Mouse (Mus musculus) bone marrow macrophage, adult 2 months (primary cell): ENCODE measurements around the gene AW011738. TPM values are rescaled to one million over a fixed set of nuclear protein-coding genes. Genes with fewer than 3 reads are reported as not detected.

Experiments used
- H3K27ac ChIP-seq: 2 replicates; pipeline ENCODE4 v1.5.1; 2012; ENCODE audit warnings: low read depth, low read length; ENCODE audit not compliant: insufficient read depth
- H3K4me1 ChIP-seq: 2 replicates; pipeline ENCODE4 v1.6.1; 2012; ENCODE audit warnings: low read length; ENCODE audit not compliant: control insufficient read depth, insufficient read depth
- H3K4me3 ChIP-seq: 2 replicates; pipeline ENCODE4 v1.5.1; 2012; ENCODE audit warnings: mild to moderate bottlenecking, low read length, moderate library complexity; ENCODE audit not compliant: insufficient read depth
- CTCF ChIP-seq: IDR thresholded peaks from 2 replicates; pipeline ENCODE4 v1.5.1; 2012; ENCODE audit warnings: low read depth, mild to moderate bottlenecking, low read length, moderate library complexity
- POLR2A ChIP-seq: IDR thresholded peaks from 2 replicates; pipeline ENCODE4 v1.6.1; 2012; ENCODE audit warnings: mild to moderate bottlenecking, low read depth, low read length, borderline replicate concordance
- polyA plus RNA-seq: library from polyadenylated mRNA; stranded (reverse); fragments of >200 nt; gene quantifications from 2 replicates; pipeline ENCODE4 v1.2.4, GENCODE M21; 2012; ENCODE audit not compliant: missing spikeins, insufficient read depth, insufficient read length

The AW011738 gene
- polyA plus RNA-seq, 1 experiment = 1.2 TPM

- H3K27ac ChIP-seq = no peak overlapping the region
- no peak for TF ChIP-seq POLR2A
- TF ChIP-seq CTCF = no peak
- peaks cover 12% of the 10 kb centered on the region for H3K4me1 ChIP-seq
- peak overlapping the region; percentile 58 for H3K4me3 ChIP-seq
Observed at GRCm38 (mm10) chr4:156197829-156198205, 5.3 kb upstream of the AW011738 start.

DNA sequence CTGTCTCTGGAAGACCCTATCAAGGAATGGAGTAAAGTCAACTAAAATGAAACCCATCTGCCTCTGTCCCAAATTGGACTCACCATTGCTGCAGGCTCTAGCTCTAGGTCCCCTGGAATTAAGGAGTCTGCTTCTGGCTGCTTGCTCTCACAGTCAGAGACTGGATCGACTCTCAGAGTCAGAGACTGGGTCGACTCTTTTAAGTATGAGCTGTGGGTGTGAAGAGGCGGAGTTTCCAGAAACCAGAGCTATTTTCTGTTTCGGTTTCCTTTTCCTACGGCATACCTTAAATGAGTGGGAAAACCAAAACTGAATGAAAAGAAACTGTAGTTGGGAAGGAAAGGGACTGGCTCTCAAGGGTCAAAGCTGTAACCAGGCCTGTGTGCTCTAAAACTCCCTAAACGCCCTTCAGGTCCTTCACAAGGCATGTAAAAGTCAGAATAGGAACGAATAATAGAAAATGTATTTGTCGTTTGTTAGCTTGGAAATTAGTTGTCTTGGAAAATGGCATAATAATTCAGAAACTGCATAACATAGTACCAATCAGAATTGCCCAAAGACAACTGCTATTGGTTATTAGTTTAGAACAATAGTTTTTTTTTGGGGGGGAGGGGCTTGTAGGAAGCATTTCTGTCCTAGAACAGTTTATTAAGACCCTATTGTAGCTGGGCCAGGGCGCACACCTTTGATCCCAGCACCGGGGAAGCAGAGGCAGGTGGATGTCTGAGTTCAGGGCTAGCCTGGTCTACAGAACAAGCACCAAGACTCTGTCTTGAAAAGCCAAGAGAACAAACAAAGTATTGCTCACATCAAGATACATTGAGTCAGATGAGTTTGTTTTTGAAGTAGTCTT is 2.3 kb upstream of the AW011738 start, which contains the start of gene Isg15:
Gene Isg15, minus strand, starts transcription at position 196 of the 853 bp plus-strand sequence.
- Histone ChIP-seq H3K4me1 (peaks cover 12% of the 10 kb centered on the region), H3K27ac (peak within 1 kb of the TSS; percentile 33; the same call in 1 of the 2 replicates), H3K4me3 (peak within 1 kb of the TSS; percentile 50)
- no peak for TF ChIP-seq CTCF
- no peak for TF ChIP-seq POLR2A

DNA sequence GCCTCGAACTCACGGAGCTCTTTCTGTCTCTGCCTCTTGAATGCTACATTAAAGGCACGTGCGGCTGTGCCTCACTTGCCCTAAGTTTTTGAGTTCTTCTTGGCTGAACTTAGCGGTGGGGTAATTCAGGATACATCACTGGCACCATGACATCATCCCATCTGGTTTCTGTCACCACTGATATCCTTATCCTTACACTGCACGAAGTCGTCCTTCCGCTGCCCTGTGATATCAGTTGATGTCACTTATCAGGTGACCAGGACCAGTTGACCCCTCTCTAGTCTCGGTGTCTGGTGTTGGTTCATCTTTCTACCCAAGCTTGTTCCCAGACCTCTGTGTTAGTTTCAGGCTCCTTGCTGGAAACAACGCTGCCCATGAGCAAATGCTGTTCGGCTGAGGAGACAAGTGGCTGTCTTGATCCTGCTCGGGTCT is 626 bp upstream of the AW011738 start:
- peak overlapping the region; percentile 34 for H3K4me3 ChIP-seq
- peaks cover 8% of the 10 kb centered on the region for H3K4me1 ChIP-seq
- H3K27ac ChIP-seq = no peak overlapping the region
- TF ChIP-seq POLR2A = no peak
- no peak for TF ChIP-seq CTCF

DNA sequence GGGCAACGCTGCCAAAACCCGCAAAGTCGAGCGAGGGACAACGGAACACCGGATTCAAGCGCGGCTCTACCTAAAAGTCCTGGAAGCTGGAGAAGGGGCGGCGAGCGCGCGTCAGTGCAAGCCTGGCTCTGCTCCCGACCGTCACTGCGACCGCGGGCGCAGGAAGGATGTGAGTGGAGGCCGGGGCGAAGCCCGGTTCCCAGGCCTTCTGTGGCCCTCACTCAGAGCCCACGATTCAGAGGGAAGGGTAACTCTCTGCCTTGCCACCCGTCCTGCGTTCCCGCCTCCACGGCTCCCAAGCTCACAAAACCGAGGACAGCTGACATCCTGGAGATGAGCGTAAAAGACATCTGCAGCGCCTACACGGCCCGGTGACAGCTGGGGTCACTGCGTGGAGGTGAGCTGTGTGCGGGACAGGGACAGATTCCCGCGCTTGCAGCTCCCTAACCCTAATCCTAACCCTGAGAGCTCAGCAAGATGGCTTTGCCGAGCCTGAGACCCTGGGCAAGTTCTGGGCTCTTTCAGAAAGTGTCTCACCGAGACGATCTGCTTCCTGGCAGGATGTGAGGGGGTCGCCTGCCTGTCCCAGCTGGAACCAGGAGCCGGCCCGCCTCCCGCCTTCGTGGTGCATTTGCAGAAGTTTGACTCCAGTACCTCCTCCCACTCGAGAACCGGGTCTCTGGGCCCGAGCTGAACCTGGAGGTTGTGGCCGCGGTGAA is 468 bp downstream of the AW011738 start:
- peaks cover 6% of the 10 kb centered on the region for H3K4me1 ChIP-seq
- TF ChIP-seq POLR2A = no peak
- no peak for TF ChIP-seq CTCF
- H3K27ac ChIP-seq = no peak overlapping the region
- H3K4me3 ChIP-seq = peak overlapping the region; percentile 68

DNA sequence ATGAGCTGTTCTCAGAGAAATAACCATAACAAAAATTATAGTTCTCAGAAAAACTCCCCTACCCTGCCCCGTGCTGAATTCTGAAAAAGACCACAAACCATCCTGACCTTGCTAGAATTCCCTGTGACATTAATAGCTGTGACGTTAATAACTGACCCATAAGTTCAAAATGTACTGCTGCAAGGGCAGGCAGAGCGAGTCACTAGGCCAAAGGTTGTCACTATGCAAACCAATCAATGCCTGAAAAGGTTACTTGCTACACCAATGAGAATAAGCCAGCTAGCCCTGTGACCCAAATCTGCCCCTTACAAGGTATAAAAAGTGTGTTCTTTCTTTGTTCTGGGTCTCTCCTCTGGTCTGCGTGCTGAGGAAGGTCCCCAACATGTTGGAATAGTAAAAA is 5.8 kb downstream of the AW011738 start:
- Histone ChIP-seq H3K4me3 (no peak overlapping the region), H3K27ac (no peak overlapping the region), H3K4me1 (peaks cover 8% of the 10 kb centered on the region)
- no peak for TF ChIP-seq CTCF
- no peak for TF ChIP-seq POLR2A

DNA sequence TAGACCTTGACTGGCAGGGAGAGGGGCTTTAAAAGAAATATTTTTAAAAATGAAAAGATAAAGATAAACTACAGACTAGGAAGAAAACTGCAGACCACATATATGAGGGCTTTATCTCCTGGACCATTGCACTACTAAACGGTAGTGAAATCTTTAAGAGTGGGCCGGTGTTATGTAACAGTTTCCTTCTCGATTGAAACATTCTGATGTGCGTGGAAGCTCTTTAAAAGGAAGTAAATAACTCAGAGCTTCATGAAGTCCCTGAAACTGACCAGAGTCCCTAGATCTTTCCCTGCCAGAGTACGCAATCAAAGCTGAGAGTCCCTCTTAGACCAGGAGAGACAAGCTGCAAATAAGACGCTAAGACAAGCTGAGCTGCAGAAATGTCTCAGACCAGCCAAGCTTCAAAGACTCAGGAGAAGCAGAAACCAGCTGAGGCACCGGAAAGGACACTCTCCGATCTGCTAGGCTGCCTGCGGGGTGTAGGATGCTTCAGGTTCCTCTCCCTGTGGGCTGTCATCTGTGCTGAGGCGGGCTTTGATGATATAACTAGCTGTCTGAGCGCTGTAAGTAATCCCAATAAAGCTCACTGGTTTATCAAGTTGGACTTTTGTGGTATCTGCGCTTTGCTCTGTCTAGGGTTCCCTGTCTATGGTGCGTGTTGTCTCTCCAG is 7.0 kb downstream of the AW011738 start:
- no peak for TF ChIP-seq CTCF
- no peak for TF ChIP-seq POLR2A
- Histone ChIP-seq H3K4me3 (no peak overlapping the region), H3K4me1 (peaks cover 8% of the 10 kb centered on the region), H3K27ac (no peak overlapping the region)

- no peak overlapping the region for H3K4me3 ChIP-seq
- H3K4me1 ChIP-seq = peaks cover 11% of the 10 kb centered on the region
- no peak for TF ChIP-seq CTCF
- no peak for TF ChIP-seq POLR2A
- no peak overlapping the region for H3K27ac ChIP-seq
Observed at GRCm38 (mm10) chr4:156213134-156213533, 10.0 kb downstream of the AW011738 start.

DNA sequence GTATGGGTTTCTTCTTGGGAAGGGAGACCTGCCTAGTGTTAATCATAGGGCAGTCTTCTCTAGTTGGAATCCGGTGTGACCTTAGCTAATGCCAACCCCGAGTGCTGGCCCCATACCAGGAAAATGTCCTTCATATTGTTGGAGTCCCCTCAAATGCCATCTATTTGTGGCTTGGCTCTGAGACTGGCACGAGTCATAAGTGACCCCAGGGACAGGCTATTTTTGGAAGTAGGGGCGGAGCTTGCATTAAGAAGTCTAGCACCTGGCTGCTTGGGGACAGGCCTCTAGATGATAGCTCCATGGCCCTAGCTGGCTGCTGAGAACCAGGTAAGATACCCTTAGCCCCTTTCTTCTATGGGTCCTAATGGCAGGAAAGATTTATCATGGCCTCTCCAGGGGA is 12.5 kb downstream of the AW011738 start, which contains the start of gene Perm1:
Gene Perm1, plus strand, starts transcription at position 220 of the 400 bp plus-strand sequence.
- H3K4me3 ChIP-seq = no peak within 1 kb of the TSS
- H3K4me1 ChIP-seq = peaks cover 3% of the 10 kb centered on the region; the same call in 1 of the 2 replicates
- TF ChIP-seq CTCF (no peak), POLR2A (no peak)
- H3K27ac ChIP-seq = no peak within 1 kb of the TSS

GRCm38 (mm10) chr4:156216196-156216595 is 13.1 kb downstream of the AW011738 start:
- Histone ChIP-seq H3K4me1 (peaks cover 3% of the 10 kb centered on the region; the same call in 1 of the 2 replicates), H3K27ac (no peak overlapping the region), H3K4me3 (no peak overlapping the region)
- no peak for TF ChIP-seq POLR2A
- TF ChIP-seq CTCF = no peak
